Mouse (Mus musculus) kidney, adult 2 months (tissue): Measurements from ENCODE around the gene Fbxo36.

Experiments used
- CTCF ChIP-seq: fragments of 200-500 bp; conservative IDR thresholded peaks from 2 replicates; pipeline ENCODE4 v1.5.1; 2011; ENCODE audit warnings: low read depth, mild to moderate bottlenecking, control low read depth, low read length, moderate library complexity, mixed read lengths; ENCODE audit not compliant: insufficient read depth, insufficient read length
- POLR2A ChIP-seq: fragments of 200-500 bp; IDR thresholded peaks from one replicate; pipeline ENCODE4 v1.6.1; 2011; ENCODE audit warnings: low read depth, low read length, control low read depth

DNA sequence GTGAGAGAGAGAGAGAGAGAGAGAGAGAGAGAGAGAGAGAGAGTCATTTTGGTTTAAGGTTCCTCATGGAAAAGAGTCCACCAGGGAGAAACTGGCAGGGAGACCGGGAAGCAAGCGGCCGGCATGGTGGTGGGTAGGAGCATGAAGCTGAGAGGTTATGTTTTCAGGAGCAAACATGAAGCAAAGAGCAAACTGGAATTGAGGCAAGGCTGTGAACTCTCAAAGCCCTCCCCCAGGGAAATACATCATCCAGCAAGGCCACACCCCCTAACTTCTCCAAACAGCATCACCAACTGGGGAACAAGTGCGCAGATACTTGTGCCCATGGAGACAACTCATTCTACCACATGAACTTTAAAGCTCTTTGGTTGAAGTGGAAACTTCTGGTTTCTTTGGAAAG is 103.9 kb downstream of the Fbxo36 start:
- no peak for TF ChIP-seq POLR2A
- TF ChIP-seq CTCF: no peak
